Mouse (Mus musculus) left cerebral cortex, postnatal 25 days (tissue): Measurements from ENCODE around the gene Gm21958. TPM values are rescaled to one million over a fixed set of nuclear protein-coding genes. Genes with fewer than 3 reads are reported as not detected.
"Not testable (repeated sequence)": the region's sequence is repeated elsewhere in the genome, so short reads cannot be mapped to it uniquely, and the experiment has no call there.

Experiments used
- DNase-seq, 2 experiments: peaks; one replicate each; pipeline ENCODE4 v3.0.0; 2022; ENCODE audit warnings: low spot score in 2 of 2, mixed read lengths in 1 of 2
- intact Hi-C: fragments of 180-260 bp; cut with DNase I; formaldehyde crosslinking; loops from one replicate; pipeline ENCODE4 v1.15.1; 2025
- total RNA-seq, 2 experiments: library from RNA; stranded (reverse); gene quantifications; 2 replicates each; pipeline ENCODE4 v1.2.3; 2021

The Gm21958 gene
- total RNA-seq, 2 experiments from 2014 or later, result not detected

DNA sequence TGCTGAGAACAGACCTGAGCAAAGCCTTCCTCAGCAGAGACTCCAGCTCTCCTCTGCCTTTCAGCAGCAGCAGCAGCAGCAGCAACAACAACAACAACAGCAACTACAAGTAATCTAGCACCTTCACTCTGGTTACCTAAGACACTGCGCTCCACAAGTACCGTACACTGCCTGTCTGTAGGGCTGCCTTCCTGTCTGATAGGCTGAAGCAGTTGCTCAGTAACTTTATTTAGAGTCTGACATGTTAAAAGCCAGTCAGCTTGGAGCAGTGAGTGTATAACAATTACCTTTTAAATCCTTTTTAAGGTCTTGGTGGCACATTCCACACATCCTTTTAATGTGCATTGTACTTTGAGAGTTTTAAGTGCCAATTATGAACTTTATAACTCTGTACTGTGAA, 13.4 kb upstream of the Gm21958 start:
- intact Hi-C loops, result no loop called here

DNA sequence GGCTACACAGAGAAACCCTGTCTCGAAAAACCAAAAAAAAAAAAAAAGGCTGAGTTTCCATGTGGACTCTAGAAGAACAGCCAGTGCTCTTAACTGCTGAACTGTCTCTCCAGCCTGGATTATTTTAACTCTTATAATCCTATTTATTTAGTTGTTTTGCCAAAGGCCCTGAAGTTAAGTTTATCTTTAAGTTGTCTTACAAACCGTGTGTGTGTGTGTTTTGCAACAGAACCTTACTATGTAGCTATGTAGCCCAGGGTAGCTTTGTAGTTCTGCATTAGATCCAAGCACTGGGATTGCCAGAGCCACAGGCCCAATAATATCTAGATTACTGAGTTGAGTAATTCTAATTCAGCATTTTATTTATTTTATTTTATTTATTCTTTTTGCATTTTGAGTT, 11.2 kb upstream of the Gm21958 start:
- intact Hi-C loops, result no loop called here
- no peak for DNase-seq

More for the DNA sequence above, 13.4 kb upstream of the Gm21958 start:
- DNase-seq, result no peak

DNA sequence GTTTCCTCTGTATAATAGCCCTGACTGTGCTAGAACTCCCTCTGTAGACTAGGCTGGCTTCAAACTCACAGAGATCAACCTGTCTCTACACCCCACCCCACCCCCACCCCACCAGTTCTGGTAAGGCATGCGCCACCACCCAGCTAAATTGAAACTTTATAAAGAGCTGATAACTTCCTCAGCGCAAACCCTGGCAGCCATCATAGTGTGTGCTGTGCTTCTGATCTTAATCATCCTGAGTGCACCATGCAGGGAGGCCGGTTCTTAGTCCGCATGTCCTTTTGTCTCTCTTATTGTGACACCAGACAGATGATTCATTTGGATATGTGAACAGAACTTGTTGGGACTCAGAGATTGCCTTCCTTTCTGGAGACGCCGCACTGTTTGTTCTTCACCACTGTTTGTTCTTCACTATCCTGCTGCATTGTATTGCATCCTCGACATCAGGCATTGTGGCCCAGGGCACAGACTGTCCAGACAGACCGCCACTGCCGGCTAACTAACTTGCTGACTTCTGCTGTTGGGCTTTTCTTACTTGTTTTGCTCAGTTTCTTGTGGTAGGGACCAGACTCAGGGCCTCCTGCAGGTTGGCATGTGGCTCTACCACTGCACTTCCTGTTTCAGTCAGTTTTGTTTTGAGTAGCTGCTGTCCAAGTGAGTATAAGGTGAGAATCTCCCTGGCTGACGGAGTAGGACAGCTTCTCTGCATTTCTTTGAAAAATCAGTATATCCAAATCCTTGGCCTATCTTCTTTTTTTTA, 9.8 kb upstream of the Gm21958 start:
- DNase-seq, result peak; percentile 14 to 31
- intact Hi-C loops, result no loop called here

DNA sequence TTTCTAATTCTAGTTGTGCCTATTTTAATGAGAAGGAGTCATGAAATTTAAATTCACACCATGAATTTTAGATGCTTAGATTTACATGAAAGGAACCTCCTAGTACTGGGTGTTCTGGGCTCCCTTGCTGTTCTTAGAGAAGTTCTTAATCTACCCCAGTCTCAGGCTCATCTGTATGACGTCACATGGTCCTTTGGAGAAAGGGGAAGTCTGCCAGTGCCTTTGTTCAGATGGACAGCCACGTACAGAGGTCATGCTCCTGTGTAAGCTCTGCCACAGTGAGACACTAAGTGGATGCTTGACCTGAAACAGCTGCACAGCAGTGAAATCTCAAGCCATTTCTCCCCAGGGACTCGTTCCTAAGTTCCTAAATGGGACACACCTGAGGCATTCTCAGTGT, 4.8 kb upstream of the Gm21958 start:
- intact Hi-C loops, result no loop called here
- peak in 1 of 2 experiments; percentile 10 for DNase-seq

DNA sequence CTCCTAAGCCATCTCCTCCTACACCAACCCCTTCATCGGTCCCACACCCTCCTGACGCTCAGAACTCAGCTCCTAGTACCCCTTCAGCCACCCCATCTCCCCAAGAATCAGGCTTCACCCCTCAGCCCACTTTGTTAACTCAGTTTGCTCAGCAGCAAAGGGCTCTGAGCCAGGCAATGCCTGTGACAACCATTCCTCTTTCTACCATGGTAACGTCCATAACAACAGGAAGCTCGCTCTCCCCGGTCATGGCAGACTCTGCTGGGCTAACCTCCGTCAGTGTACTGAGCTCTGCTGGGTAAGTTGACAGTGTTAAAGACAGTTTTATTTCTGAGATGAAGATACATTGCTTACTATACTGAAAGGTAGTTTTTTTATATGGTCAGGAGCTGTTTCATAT, 3.2 kb upstream of the Gm21958 start:
- intact Hi-C loops, result no loop called here
- DNase-seq, result no peak

DNA sequence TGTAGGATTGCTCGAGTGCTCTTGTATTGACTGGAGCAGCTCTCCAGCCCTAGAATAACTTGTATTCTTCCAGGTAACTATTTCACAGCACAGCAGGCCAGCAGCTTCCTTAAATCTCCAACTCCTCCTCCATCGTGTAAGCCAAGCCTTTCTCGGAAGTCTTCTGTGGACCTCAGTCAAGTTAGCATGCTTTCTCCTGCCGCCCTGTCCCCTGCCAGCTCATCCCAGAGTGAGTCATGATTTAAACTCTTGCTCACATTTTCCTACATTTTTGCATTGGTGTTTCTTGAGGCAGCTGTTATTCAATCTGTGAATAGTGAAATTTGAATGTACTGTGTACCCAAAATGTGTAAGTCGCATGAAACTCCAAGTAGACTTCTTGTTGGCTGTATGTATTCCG, 1.3 kb upstream of the Gm21958 start:
- intact Hi-C loops, result no loop called here
- DNase-seq, result peak; percentile 28 to 89

DNA sequence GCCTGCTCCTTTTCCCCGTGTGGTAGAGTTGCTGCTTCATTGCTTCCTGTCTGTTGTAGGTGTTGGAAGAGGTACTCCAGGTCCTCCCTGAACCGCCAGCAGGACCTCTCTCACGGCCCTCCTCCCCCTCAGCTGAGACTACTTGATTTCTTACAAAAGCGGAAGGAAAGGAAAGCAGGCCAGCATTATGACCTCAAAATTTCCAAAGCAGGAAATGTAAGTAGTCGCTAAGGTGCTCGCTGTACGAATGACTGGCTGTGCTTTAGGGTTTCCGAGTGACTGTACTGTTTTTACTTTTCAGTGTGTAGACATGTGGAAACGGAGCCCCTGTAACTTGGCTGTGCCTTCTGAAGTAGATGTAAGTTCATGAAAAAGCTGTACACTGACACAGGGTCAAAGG, 5.2 kb downstream of the Gm21958 start:
- intact Hi-C loops, result no loop called here
- no peak for DNase-seq

DNA sequence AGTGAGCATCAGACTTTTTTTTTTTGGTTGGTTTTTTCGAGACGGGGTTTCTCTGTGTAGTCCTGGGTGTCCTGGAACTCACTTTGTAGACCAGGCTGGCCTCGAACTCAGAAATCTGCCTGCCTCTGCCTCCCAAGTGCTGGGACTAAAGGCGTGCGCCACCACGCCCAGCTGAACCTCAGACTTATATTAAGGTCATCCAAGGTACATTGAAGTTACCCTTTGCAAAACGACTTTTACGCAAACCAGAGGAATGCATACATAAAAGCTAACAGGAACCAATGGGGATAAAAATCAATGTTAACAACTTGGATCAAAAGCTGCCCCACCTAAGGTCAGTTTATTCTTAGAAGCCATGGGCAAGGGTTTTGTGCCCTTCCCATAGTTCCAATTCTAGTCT, 10.0 kb downstream of the Gm21958 start:
- DNase-seq, intact Hi-C loops: not testable (repeated sequence)

DNA sequence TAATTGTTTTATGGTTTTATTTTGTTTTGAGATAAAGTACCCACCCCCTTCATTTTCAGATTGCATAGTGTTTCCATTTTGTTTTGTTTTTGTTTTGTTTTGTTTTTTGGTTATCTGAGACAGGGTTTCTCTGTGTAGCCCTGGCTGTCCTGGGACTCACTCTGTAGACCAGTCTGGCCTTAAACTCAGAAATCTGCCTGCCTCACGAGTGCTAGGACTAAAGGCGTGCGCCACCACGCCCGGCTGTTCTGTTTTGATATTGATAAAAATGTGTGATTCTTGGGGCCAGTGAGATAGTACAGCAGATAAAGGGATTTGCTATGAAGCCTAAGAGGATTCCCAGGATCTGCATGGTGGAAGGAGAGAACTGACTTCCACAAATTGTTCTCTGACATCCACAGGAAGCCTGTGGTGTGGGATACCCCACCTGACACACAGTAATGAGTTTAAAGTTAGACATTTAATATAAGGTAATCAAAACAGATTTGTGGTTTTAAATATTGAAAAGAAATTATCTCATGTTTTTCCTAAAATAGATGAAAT, 14.3 kb downstream of the Gm21958 start:
- no peak for DNase-seq
- intact Hi-C loops, result loop anchor here (10.0 kb wide), 1 partner anchor 835 kb away; the partner anchor contains the start of gene Ufm1

DNA sequence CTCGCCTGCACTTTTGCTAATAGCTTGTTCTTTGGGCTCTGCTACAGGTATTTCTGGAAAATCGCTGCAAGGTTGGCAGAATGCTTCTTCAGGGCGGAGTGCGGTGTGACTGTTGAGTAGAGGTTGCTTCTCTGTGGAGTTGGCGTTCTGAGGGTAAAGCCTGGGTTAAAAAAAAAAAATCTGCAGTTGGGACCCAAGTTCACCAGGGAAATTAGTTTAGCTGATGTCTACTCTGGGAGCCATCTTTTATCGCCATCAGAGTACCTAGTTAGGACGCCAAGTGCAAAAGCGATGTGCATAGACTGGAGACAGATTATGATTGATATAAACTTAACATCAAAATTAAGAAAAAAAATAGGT, 21.1 kb downstream of the Gm21958 start:
- intact Hi-C loops, result loop anchor here (2.0 to 10.0 kb wide), 2 partner anchors 42 to 828 kb away; partner anchors contain the start of genes Alg5, Exosc8 and Ufm1

DNA sequence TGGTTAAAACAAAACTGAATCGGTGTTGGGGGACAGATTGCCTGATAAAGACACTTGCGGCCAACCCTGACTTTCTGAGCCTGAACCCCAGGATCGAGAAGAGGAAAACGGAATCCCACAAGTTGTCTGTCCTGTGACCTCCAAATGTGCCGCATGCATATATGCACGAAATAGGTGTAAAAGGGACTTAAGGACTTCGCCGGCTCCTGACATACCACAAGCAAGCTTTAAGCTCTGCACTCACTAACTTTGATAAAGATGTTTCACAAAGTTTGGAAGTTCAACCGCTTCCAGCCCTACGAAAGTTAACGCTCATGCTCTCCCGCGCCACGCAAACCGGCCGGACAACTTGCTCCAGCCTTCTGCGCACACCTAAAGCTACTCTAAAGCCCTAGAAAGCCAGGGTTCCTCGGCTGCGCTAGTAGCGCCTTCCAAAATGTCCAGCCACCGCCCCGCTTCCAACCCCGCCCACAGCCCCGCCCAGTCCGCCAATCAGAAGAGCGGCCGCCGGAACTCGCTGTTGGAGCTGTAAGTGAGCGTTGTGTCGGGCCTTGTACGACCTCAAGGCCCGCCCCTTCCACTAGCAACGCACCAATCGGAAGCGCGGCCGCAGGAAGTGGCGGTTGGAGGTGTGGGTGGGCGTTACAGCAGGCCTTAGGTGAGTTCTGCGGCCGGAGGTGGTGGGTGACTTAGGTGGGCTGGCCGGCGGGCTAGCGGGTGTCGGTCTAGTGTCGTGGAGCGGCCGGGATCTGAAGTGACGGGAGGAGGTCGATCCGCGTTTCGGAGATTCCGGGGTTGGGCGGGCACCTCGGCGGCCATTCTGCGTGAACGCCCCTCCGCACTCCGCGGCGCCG, 21.7 kb downstream of the Gm21958 start, which contains the start of gene Supt20:
Supt20 (plus strand) TSS at position 606 of the 854 bp plus-strand sequence.
- DNase-seq, result peak; percentile 93 to 96
- intact Hi-C loops, result loop anchor here (2.0 to 10.0 kb wide), 2 partner anchors 42 to 828 kb away; partner anchors contain the start of genes Alg5, Exosc8 and Ufm1

More for the DNA sequence above, 21.1 kb downstream of the Gm21958 start:
- DNase-seq, result no peak

DNA sequence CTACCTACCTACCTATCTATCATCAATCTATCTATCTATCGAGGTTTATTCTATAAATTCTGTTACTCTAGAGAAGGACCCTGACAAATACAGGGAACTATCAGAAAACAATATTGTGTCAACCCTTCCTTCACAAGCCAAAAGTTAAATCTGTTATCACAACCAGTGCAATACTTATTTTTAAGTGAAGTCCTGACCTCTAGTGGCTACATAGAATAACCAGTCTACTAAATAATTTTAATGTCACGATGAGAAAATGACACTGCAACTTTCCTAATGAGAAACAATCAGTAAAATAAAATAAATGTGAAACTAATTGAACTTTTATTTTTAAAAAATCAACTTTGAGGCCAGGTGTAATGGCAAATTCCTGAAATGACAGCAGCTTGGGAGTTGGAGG, 25.1 kb downstream of the Gm21958 start:
- no peak for DNase-seq

DNA sequence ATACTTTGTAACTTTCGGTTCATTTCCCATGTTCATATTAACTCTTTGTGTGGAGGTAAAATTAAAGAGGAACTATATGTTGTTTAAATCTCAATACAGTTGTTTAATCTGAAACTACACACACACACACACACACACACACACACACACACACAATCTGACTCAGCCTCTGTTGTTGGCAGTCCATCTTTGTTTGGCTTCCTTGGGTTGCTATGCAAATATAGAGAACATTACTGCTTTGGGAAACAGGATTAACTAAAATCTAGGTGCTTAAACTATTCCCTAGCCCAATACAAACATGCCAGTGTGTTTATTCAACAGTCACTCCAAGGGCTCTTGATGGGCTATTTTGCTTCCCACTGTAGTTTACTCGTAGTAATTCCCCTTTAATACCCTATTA, 26.9 kb downstream of the Gm21958 start:
- no peak for DNase-seq
- intact Hi-C loops, result loop anchor here (10.0 kb wide), 1 partner anchor 1162 kb away; no protein-coding TSS in a partner anchor

More for the DNA sequence above, 25.1 kb downstream of the Gm21958 start:
- intact Hi-C loops, result loop anchor here (2.0 to 10.0 kb wide), 2 partner anchors 336 to 1164 kb away; no protein-coding TSS in a partner anchor

DNA sequence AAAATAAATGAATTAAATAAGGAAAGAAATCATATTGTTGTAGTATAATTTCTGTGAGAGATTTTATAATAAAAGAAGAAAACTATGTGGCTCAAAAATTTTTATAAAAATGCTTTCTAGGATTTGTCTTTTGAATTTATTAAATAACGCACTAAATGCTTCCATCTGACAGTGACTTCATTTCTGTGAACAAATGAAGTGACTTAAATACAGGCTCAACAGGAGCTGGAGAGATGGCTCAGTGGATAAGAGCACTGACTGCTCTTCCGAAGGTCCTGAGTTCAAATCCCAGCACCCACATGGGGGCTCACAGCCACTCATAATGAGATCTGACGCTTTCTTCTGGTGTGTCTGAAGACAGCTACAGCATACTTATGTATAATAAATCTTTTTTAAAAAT, 29.0 kb downstream of the Gm21958 start:
- intact Hi-C loops, result loop anchor here (10.0 kb wide), 1 partner anchor 1160 kb away; no protein-coding TSS in a partner anchor
- DNase-seq, result no peak

DNA sequence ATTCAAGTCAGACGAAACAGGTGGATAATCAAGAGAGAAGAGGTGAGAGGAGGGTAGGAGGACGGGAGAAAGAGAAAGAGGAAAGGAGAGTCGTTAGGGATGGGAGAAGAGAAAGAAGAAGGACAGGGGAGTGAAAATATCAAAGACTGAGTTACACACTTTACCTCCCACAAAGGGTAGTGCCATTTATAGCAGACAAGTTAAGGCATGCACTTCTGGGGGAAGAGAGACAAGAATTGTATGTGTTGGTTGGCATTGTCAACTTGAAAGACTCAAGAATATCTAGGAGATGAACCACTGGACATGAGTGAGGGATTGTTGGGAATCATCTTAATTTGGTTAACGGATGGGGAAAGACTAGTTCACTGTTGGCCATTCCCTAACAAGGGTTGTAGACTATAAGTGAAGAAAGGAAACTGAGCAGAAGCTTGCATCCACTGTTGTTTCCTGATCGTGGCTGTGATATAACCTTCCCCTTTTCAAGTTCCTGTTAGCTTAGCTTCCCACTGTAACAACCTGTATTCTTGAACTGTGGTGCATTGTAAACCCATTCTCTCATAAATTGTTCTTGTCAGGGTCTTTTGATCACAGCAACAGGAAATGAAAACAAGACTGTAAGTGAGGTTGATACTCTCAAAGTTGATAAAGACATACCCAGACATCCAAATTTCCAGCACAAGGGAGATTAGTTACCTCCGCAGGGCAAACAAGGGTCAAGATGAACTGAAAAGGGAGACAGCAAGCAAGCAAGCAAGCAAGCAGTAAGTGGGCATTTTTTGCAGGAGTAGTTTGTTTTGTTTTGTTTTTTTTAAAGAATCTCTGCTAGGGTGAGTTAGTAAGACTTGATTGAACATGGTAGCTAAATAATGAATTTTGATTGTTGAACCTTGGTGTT, 32.6 kb downstream of the Gm21958 start:
- no peak for DNase-seq
- intact Hi-C loops, result loop anchor here (10.0 kb wide), 1 partner anchor 1157 kb away; no protein-coding TSS in a partner anchor

DNA sequence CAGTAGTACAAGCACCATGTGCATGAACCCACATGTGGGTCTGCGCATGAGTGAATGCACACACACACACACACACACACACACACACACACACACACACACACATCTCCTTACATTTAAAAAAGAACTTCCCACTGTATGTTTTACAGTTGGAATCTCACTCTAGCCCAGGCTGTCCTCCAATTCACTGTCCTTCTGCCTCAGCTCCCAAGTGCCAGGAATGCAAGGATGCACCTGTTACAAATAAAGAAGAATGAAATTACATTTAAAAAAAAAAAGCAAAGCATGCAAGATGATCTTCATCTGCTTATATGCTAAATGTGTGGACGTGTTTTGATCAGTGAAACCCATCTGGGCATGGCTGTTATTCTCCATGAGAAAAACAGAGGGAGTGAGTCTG, 37.3 kb downstream of the Gm21958 start:
- intact Hi-C loops, result no loop called here
- DNase-seq, result no peak

DNA sequence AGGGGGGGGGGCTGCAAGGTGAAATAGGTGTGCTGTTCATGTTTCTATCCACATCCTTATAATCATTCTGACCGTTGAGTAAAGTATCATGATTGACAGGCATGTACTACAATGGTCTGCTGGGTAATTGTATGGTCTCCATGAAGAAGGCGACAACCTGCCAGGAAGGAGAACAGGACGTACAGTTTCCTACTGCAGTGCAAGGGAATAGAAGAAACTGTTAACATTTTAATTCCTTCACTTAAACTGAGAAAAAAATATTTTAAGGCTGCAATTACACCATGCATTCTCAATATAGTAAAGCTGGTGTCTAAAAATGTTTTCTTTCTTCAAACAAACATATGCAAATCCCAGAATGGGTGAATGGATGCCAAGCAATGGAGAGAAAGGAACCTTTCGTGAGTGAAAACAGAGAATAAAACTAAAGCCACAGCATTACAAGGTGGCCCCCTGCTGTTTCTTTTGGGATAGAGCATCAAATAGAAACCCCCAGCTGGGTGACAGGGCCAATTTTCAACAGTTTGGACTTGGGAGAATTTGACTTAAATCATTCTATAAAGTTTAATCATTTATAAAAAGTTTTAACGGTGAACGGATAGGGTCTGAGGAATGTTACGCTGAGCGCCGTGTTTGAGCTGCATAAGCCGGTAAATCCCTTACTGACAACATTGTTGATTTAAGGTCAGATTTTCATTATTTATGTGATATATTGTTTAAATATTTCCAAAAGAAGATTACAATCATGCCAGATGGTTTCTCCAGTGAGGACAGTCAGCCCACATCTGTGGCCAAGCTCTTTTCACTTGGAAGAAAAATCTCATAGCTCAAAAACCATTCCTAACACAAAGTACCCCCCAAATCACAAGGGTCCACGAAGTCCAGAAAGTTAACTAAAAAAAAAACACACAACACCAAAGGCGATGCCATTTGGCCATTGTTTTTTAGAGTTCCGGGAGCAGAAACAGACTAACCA, 41.3 kb downstream of the Gm21958 start:
- intact Hi-C loops, result loop anchor here (1.0 to 5.0 kb wide), 3 partner anchors 316 to 941 kb away; partner anchors contain the start of gene Trpc4
- DNase-seq, result peak; percentile 48 to 81

DNA sequence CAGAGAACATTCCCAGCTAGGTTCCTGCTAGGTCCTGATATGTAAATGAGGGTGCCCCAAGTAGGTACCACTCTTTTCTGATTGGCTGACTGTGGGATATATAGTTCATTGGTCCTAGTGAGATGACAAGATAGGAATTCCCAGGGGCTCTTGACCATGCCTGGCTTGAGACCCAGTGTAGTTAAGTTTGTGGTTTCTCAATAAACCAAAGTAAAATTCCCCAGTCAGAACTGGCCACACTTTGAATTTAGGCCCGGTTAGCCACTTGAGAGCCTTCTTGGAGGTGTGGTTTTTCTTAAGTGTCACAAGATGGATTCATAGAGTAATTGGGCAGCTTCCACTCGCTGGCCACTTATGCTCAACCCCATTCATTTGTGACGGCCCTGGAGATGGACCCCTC, 42.0 kb downstream of the Gm21958 start:
- DNase-seq, result no peak
- intact Hi-C loops, result loop anchor here (1.0 to 5.0 kb wide), 3 partner anchors 315 to 940 kb away; partner anchors contain the start of gene Trpc4
